Mouse (Mus musculus) testis, postnatal 10 days (tissue): ENCODE results near the gene Znrf2.
"Not testable (repeated sequence)": the region's sequence is repeated elsewhere in the genome, so short reads cannot be mapped to it uniquely, and the experiment has no call there.

ENCODE experiments used
- DNase-seq: peaks from one replicate; pipeline ENCODE4 v3.0.0; 2021; ENCODE audit warnings: low spot score

The Znrf2 gene

GRCm38 (mm10) chr6:54809531-54810313 lies 7.0 kb upstream of the Znrf2 start:
- DNase-seq, result peak; percentile 58

- DNase-seq, result no peak
These were observed 6.4 kb upstream of the Znrf2 start for GRCm38 (mm10) chr6:54810314-54810646.

DNA sequence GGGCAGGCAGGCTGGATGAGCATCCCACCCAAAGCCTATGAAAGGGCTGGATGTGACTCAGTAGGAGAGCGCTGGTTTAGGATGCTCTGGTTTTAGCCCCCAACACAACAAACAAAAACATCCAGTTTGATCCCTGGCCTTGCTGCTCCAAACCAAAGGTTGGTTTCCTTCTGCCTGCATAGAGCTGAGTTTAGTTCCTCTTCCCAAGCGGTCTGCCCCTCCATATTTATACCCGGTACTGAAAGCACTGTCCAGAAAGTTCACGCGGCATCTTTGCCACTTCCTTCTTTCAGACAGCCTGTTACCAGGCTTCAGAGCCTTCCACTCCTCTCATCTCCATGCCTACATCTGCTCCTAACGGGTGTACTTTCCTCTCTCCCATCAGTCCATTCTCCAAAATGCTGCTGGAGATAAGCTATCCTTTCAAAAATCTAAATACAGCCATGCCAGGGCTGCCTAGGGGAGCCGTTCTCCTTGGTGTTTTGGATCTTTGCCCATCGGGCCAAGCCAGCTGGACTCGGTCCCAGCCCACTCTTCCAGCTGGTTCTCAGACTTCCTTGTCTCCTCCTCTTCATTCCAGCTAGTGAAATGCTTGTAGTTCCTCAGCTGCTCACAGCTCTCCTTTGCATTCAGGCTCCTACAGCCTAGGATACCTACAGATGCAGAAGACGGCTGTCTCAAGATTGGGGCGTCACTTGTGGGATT lies 5.0 kb upstream of the Znrf2 start:
- DNase-seq, result peak; percentile 60

GRCm38 (mm10) chr6:54812276-54812675 lies 4.4 kb upstream of the Znrf2 start:
- DNase-seq, result no peak

DNA sequence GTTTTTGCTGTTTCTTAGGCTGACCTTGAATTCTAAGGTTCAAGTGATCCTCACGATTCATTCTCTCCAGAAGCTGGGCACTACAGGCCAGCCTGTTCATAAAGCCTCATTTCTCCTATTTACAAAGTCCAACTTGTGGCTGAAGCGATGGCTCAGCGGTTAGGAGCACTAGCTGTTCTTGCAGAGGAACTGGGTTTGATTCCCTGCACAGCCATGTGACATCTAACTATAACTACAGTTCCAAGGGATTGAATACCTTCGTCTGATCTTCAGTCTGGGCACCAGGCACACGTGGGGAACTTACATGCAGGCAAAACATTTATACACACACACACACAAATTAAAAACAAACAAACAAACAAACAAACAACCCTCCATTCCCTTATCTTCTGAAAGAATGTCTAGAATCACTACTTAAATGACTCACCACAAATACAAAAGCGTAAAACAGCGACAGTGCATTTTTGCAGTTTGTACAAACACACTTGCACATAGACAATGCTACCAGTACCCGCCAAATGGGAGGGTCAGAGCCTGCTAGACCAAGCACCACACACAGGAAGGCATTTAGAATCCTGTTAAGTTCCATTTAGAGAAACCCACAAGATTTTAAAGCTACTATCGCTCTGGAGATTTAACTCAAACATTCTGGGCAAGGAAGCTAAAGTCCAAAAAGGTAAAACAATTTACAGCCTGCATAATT lies 1.1 kb upstream of the Znrf2 start:
- DNase-seq, result no peak

- peak; percentile 68 for DNase-seq
These were observed 601 bp downstream of the Znrf2 start for GRCm38 (mm10) chr6:54817266-54817767.

DNA sequence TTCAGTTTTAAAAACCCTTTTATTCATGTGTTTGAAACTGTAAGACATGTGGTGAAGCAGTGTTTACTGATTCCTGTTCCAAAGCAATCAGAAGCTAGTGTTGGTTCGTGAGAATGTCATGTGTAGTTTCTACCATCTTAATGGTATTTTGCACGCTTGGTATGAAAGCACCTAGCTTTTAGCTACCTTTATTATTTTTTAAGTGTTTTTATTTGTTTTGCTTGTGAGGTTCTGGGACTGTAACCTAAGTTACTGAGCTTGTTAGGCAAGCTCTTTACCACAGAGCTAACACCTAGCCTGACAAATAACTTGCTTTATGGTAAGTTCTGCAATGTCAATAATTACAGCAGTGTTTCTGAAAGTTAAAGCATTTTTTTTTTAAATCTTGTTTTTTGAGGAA lies 1.7 kb downstream of the Znrf2 start:
- DNase-seq, result no peak

- DNase-seq, result no peak
These were observed 2.6 kb downstream of the Znrf2 start for GRCm38 (mm10) chr6:54819272-54819671.

DNA sequence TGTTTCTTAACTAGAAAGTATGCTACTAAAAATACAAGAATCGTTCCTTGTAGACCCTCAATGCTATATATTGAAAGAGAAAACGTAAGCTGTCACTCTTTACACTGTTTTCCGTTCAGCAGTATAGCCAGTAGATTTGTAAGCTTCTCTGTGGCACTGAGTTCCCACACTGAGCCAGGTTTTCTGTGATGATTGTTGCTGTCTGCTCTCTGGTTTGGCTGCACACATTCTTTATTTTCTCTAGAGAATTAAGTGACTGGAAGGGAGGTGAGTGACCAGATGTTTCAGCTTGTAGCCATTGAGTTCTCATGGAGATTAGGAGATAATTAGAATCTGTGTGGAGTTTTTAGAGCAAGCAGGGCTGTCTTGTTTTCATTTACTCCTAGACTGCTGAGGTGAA lies 3.0 kb downstream of the Znrf2 start:
- no peak for DNase-seq

DNA sequence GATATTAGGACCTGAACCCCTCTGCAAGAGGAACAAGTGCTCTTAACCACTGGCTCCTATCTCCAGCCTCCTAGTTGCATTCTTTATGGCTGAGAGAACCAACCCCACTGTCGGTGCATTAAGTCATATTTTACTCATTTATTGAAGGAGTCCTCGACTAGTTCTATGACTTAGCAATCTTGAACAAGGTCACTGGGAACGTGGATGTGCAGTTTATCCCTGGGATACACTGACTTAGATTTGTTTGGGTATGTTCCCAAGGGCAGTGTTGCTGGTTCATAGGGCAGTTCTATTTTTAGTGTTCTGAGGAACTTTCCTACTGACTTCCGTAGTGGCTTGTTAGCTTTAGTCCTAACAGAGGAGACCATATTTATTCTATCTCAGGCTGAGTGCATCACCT lies 5.6 kb downstream of the Znrf2 start:
- DNase-seq, result no peak

- not testable (repeated sequence) for DNase-seq
These were observed 7.8 kb downstream of the Znrf2 start for GRCm38 (mm10) chr6:54824561-54824960.

GRCm38 (mm10) chr6:54827481-54827880 lies 10.8 kb downstream of the Znrf2 start:
- DNase-seq, result no peak

GRCm38 (mm10) chr6:54828274-54828673 lies 11.6 kb downstream of the Znrf2 start:
- DNase-seq, result no peak

DNA sequence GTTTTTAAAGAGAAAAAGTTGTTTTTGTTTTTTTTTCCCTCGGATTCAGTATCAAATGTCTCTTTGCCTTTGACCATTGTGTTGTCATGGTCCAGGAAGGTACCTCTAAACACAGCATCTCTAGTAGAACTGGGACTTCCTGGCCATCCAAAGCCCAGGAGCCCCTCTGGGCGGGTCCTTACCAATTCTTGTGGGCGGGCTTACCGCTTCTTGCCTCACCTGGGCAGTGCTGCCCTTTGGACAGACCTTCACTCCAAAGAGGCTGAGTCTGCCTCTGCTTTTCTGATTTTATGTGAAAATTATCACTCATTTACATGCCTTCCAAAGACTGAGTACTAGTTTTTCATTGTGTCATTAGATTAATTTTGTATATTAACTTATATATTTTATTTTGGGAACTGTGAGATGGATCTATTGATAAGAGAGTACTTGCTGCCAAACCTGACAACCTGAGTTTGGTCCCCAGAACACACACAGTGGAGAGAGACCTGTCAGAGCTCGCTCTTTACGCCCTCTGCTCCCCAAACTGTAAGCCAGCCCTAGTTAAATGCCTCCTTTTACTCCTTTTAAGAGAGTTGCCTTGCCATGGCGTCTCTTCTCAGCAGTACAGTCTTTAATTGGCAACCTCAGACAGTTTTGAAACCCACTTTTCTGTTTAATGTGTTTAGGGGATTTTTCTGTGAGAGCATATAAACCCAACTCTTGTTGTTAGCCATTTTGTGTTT lies 13.5 kb downstream of the Znrf2 start:
- no peak for DNase-seq

- no peak for DNase-seq
These were observed 14.5 kb downstream of the Znrf2 start for GRCm38 (mm10) chr6:54831069-54831720.

- DNase-seq, result no peak
These were observed 16.7 kb downstream of the Znrf2 start for GRCm38 (mm10) chr6:54833427-54833826.

GRCm38 (mm10) chr6:54836666-54837065 lies 19.9 kb downstream of the Znrf2 start:
- no peak for DNase-seq

DNA sequence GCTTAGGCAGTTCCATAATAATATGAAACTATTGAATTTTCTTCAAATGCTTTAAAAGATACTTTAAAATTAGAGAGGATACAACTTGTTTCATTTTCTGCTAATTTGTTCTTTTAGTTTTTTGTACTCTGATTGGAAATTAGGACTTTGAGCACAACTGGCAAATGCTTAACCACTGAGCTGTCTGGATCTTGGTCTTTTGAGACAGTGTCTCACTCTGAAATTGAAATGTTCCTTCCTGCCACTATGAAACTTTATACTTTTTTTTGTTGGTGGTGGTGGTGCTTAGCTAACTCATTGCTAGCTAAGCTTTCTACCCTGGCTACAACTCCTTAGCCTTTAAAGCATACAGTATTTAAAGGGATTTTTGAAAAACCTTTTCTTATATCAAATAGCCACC lies 24.7 kb downstream of the Znrf2 start:
- DNase-seq, result no peak

GRCm38 (mm10) chr6:54842041-54842440 lies 25.3 kb downstream of the Znrf2 start:
- DNase-seq, result no peak

- no peak for DNase-seq
These were observed 31.8 kb downstream of the Znrf2 start for GRCm38 (mm10) chr6:54848546-54848945.
